Mouse (Mus musculus): ENCODE data around the gene Mycbpap.

Gene Mycbpap

GRCm38 (mm10) chr11:94521219-94521843 lies at the start of gene Mycbpap:
Gene Mycbpap, minus strand, starts transcription at chr11:94521742.
- DNase-seq = peak; percentile 64 to 78

GRCm38 (mm10) chr11:94570612-94571011 lies 49.1 kb upstream of the Mycbpap start:
- DNase-seq = peak; percentile 81 to 86

GRCm38 (mm10) chr11:94567326-94567725 lies 45.8 kb upstream of the Mycbpap start:
- no peak for DNase-seq

GRCm38 (mm10) chr11:94566534-94566933 lies 45.0 kb upstream of the Mycbpap start:
- DNase-seq = no peak

GRCm38 (mm10) chr11:94565151-94565479 lies 43.6 kb upstream of the Mycbpap start:
- peak; percentile 23 to 44 for DNase-seq

GRCm38 (mm10) chr11:94564437-94565150 lies 43.1 kb upstream of the Mycbpap start, which contains the start of gene Chad:
Gene Chad, plus strand, starts transcription at chr11:94565047.
- peak; percentile 63 to 73 for DNase-seq

GRCm38 (mm10) chr11:94563821-94564220 lies 42.3 kb upstream of the Mycbpap start:
- DNase-seq = no peak

- no peak for DNase-seq
Observed at GRCm38 (mm10) chr11:94563383-94563782, 41.8 kb upstream of the Mycbpap start.

GRCm38 (mm10) chr11:94558226-94558625 lies 36.7 kb upstream of the Mycbpap start:
- DNase-seq = no peak

GRCm38 (mm10) chr11:94550442-94550744 lies 28.9 kb upstream of the Mycbpap start:
- no peak for DNase-seq

- no peak for DNase-seq
Observed at GRCm38 (mm10) chr11:94549691-94550441, 28.3 kb upstream of the Mycbpap start.

GRCm38 (mm10) chr11:94548888-94549690 lies 27.5 kb upstream of the Mycbpap start, which contains the start of gene Rsad1:
Gene Rsad1, minus strand, starts transcription at chr11:94549255.
- DNase-seq = peak; percentile 95 to 97

GRCm38 (mm10) chr11:94548041-94548784 lies 26.7 kb upstream of the Mycbpap start:
- peak; percentile 47 to 81 for DNase-seq

GRCm38 (mm10) chr11:94547271-94547670 lies 25.7 kb upstream of the Mycbpap start:
- no peak for DNase-seq

GRCm38 (mm10) chr11:94546381-94546780 lies 24.8 kb upstream of the Mycbpap start:
- DNase-seq = peak in 1 of 2 experiments; percentile 30

GRCm38 (mm10) chr11:94544422-94544821 lies 22.9 kb upstream of the Mycbpap start:
- peak in 1 of 2 experiments; percentile 40 for DNase-seq

GRCm38 (mm10) chr11:94543932-94544331 lies 22.4 kb upstream of the Mycbpap start:
- peak; percentile 95 to 99 for DNase-seq

- DNase-seq = no peak
Observed at GRCm38 (mm10) chr11:94543344-94543743, 21.8 kb upstream of the Mycbpap start.

GRCm38 (mm10) chr11:94542400-94542799 lies 20.9 kb upstream of the Mycbpap start:
- peak in 1 of 2 experiments; percentile 25 for DNase-seq

GRCm38 (mm10) chr11:94539761-94540160 lies 18.2 kb upstream of the Mycbpap start:
- DNase-seq = no peak

- no peak for DNase-seq
Observed at GRCm38 (mm10) chr11:94538733-94539292, 17.3 kb upstream of the Mycbpap start.

- no peak for DNase-seq
Observed at GRCm38 (mm10) chr11:94533171-94533570, 11.6 kb upstream of the Mycbpap start.

Data from kidney, postnatal 25 days (tissue).